Mouse (Mus musculus): ENCODE measurements around the gene Fancf.
A peak's percentile ranks its signal among the peaks of the same experiment; 100 is the strongest.

Gene Fancf

GRCm38 (mm10) chr7:51862097-51862492, at the start of gene Fancf:
Fancf (minus strand) TSS chr7:51862267.
- peak; percentile 93 to 98 for DNase-seq (ENCODE audit: low spot score in 2 of 2)

GRCm38 (mm10) chr7:51899066-51899465, 37.0 kb upstream of the Fancf start:
- DNase-seq (ENCODE audit: low spot score in 2 of 2): no peak

GRCm38 (mm10) chr7:51894939-51895338, 32.9 kb upstream of the Fancf start:
- no peak for DNase-seq (ENCODE audit: low spot score in 2 of 2)

- no peak for DNase-seq (ENCODE audit: low spot score in 2 of 2)
Observed at GRCm38 (mm10) chr7:51894133-51894801, 32.2 kb upstream of the Fancf start.

- no peak for DNase-seq (ENCODE audit: low spot score in 2 of 2)
Observed at GRCm38 (mm10) chr7:51893008-51893407, 30.9 kb upstream of the Fancf start.

- DNase-seq (ENCODE audit: low spot score in 2 of 2): no peak
Observed at GRCm38 (mm10) chr7:51892224-51892965, 30.3 kb upstream of the Fancf start.

GRCm38 (mm10) chr7:51889601-51890000, 27.5 kb upstream of the Fancf start:
- no peak for DNase-seq (ENCODE audit: low spot score in 2 of 2)

GRCm38 (mm10) chr7:51887678-51888567, 25.9 kb upstream of the Fancf start:
- DNase-seq (ENCODE audit: low spot score in 2 of 2): no peak

- no peak for DNase-seq (ENCODE audit: low spot score in 2 of 2)
Observed at GRCm38 (mm10) chr7:51885345-51885744, 23.3 kb upstream of the Fancf start.

- DNase-seq (ENCODE audit: low spot score in 2 of 2): no peak
Observed at GRCm38 (mm10) chr7:51880121-51880520, 18.1 kb upstream of the Fancf start.

GRCm38 (mm10) chr7:51879136-51879723, 17.2 kb upstream of the Fancf start:
- peak; percentile 36 to 53 for DNase-seq (ENCODE audit: low spot score in 2 of 2)

GRCm38 (mm10) chr7:51878730-51879129, 16.7 kb upstream of the Fancf start:
- DNase-seq (ENCODE audit: low spot score in 2 of 2): no peak

- DNase-seq (ENCODE audit: low spot score in 2 of 2): no peak
Observed at GRCm38 (mm10) chr7:51876316-51876715, 14.2 kb upstream of the Fancf start.

- DNase-seq (ENCODE audit: low spot score in 2 of 2): no peak
Observed at GRCm38 (mm10) chr7:51872597-51872996, 10.5 kb upstream of the Fancf start.

GRCm38 (mm10) chr7:51872041-51872440, 10.0 kb upstream of the Fancf start:
- no peak for DNase-seq (ENCODE audit: low spot score in 2 of 2)

GRCm38 (mm10) chr7:51867983-51868382, 5.9 kb upstream of the Fancf start:
- no peak for DNase-seq (ENCODE audit: low spot score in 2 of 2)

GRCm38 (mm10) chr7:51865336-51865735, 3.3 kb upstream of the Fancf start:
- no peak for DNase-seq (ENCODE audit: low spot score in 2 of 2)

- DNase-seq (ENCODE audit: low spot score in 2 of 2): no peak
Observed at GRCm38 (mm10) chr7:51862842-51863241, 775 bp upstream of the Fancf start.

- DNase-seq (ENCODE audit: low spot score in 2 of 2): peak; percentile 84 to 88
Observed at GRCm38 (mm10) chr7:51861250-51862096, 594 bp downstream of the Fancf start, which contains the start of gene Gas2. Gas2 (plus strand) TSS chr7:51862015.

GRCm38 (mm10) chr7:51851890-51852507, 10.1 kb downstream of the Fancf start:
- no peak for DNase-seq (ENCODE audit: low spot score in 2 of 2)
